Mouse (Mus musculus) olfactory bulb, adult 2 months (tissue): ENCODE data around the gene Gm21732.
"Not testable (repeated sequence)": the region's sequence is repeated elsewhere in the genome, so short reads cannot be mapped to it uniquely, and the experiment has no call there.

ENCODE experiments used
- CTCF ChIP-seq: fragments of 200-500 bp; IDR thresholded peaks from 2 replicates; pipeline ENCODE4 v1.5.1; 2012; ENCODE audit warnings: low read depth, mild to moderate bottlenecking, low read length, moderate library complexity; ENCODE audit not compliant: insufficient read depth
- POLR2A ChIP-seq: fragments of 200-500 bp; IDR thresholded peaks from 2 replicates; pipeline ENCODE4 v1.6.1; 2012; ENCODE audit warnings: mild to moderate bottlenecking, low read depth, low read length, moderate library complexity; ENCODE audit not compliant: insufficient read depth

DNA sequence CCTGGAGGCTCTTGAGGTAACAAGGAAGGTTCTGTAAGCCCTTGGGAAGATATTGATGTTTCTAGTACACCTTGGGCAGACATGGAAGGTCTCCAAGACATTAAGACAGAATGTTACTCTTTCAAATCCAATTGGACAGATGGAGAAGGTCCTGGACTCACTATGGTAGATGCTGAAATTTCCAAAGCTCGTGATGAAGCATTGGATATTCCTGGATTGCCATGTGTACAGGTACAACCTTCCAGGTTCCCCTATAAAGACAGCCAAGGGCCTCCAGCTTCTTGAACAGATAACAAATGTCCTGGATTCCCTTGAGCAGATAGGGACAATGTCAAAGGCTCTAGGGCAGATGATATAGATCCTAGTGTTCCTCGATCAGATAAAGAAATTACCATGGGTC is at the start of gene Gm21732:
- TF ChIP-seq CTCF, POLR2A: not testable (repeated sequence)
